Mouse (Mus musculus) stomach, postnatal 0 days (tissue): ENCODE results near the gene Men1.

ENCODE experiments used
- CTCF ChIP-seq: IDR thresholded peaks from 2 replicates; pipeline ENCODE4 v1.5.1; 2016; ENCODE audit warnings: antibody characterized with exemption, low read depth, mild to moderate bottlenecking, moderate library complexity
- EP300 ChIP-seq: optimal IDR thresholded peaks from 2 replicates; pipeline ENCODE3; 2016; ENCODE audit warnings: antibody characterized with exemption

DNA sequence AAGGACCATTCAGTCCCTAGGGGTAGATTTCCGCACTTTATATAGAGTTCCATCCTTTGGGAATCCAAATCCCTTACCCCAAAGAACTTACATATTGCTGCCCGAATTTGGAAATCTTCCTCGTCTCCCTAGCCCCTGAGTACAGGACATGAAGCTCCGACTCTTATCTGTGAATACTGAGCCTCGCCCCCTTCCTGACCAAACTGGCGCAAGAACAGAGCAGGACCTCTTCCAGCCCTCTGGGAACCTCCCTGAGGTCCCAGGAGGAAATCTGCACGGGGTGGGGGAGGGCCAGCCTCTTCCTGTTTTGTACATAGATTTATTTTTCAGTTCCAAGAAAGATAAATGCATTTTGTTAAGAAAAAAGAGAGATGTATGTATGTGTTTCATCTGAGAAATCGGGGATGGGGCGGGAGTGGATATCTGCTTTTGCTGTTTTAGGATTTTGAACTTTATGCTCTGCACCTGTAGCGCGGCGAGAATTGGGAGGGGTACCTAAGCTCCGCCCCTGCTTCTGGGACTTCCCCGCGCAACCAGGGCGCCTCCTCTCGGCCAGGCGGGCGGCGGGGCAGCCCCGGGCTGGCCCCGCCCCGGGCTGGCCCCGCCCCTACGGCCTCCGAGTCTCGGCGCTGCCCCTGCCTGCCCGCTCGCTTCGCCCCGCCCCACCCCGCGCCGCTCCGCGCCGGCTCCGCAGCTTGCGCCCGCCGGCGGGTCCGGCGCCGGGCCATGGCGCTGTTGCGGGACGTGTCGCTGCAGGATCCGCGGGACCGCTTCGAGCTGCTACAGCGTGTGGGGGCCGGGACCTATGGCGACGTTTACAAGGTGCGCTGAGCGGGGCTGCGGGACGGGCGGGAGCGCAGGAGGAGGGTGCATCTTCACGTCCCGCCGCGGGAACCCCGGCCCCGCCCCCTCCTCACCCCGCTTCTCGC lies 6.0 kb downstream of the Men1 start, which contains the start of gene Map4k2:
- TF ChIP-seq EP300 (no peak), CTCF (peak; percentile 56)
